Mouse (Mus musculus): ENCODE measurements around the gene Klf12.
"Not testable (repeated sequence)": the region's sequence is repeated elsewhere in the genome, so short reads cannot be mapped to it uniquely, and the experiment has no call there.

Klf12 gene

GRCm38 (mm10) chr14:99876791-99877578 is 407.5 kb downstream of the Klf12 start:
- no peak for DNase-seq (ENCODE audit: low spot score)

DNA sequence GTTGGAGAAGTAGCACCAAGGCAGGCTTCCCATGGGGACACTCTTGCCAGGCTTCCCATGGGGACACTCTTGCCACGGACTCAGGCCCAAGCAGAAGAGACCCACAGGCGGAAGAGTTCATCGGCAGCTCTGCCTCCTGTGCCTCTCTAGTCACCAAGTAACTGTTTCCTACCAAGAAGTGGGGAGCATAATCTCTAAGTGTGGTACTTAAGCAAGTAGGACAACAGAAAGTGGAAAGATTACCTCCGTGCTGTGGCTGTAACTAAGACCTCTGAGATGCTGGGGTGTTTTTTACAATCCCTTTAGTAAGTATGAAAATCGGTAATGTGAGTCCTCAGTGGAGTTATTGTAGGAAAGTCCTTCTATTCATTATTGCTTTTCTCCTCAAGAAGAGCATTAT is 410.8 kb downstream of the Klf12 start:
- no peak for DNase-seq (ENCODE audit: low spot score)

DNA sequence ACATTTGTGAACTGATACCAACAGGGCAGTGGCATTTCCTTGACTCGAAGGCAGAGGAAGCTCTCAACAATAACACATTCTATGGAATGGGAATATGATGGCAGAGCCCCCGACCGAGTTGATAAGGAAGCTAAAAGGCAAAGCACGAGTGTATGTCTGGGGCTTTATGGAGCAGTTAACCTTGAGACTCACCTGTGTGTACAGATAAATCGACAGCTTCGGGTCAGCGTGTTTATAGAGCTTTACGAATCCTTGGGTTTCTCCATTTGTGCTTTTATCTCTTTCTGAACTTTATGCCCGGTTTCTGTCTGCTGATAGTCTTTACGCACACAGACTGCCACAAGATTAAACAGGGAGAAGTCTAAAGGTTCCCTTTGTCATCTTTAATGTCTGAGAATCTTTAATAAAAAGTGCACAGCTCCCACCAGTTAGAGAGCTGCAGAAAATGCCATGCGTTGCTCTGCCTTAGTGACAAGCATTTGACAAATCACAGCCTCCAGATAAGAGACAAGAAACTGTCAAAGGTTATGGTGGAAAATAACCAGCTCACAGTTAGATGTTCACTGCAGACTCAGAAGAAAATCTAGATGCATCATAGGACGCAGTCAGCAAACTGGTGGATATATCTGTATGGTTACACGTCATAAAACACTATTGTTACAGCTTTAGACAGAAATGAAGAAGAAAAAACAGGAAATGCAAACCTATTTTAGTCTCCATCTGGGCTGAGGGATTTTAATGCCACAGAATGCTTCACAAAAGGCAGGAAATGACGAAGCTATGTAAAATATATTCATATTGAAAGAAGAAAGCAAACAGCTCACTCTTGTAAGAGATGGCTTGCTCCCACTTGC is 428.1 kb downstream of the Klf12 start:
- no peak for DNase-seq (ENCODE audit: low spot score)

DNA sequence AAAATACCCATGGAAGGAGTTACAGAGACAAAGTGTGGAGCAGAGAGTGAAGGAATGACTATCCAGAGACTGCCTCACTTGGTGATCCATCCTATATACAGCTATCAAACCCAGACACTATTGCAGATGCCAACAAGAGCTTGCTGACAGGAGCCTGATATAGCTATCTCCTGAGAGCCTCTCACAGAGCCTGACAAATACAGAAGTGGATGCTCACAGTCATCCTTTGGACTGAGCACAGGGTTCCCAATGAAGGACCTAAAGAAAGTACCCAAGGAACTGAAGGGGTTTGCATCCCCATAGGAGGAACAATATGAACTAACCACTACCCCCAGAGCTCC is 430.0 kb downstream of the Klf12 start:
- not testable (repeated sequence) for DNase-seq (ENCODE audit: low spot score)

DNA sequence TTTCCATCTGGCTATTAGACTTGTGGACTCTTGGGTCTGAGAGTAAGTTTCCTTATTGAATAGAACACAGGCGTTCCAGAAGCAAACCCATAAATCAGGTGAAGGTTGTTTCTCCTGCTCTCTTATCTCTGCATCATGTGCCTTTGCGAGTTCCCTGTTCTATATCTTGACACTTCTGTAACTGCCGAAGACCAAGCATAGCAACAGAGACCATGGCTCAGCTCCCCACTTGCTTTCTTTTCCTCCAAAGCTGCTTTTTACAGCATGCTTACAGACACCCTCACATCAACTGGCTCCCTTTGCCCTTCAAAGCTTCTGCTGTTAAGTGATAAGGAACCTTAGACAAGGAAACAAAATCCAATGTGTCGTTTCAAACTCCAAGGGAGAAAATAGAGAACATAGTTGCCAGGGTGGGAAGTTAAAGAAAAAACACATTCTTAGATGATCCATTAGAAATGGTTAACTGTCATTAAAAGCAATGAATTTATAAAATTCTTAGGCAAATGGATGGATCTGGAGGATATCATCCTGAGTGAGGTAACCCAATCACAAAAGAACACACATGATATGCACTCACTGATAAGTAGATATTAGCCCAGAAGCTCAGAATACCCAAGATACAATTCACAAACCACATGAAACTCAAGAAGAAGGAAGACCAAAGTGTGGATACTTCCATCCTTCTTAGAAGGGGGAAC is 430.6 kb downstream of the Klf12 start:
- DNase-seq (ENCODE audit: low spot score): not testable (repeated sequence)

DNA sequence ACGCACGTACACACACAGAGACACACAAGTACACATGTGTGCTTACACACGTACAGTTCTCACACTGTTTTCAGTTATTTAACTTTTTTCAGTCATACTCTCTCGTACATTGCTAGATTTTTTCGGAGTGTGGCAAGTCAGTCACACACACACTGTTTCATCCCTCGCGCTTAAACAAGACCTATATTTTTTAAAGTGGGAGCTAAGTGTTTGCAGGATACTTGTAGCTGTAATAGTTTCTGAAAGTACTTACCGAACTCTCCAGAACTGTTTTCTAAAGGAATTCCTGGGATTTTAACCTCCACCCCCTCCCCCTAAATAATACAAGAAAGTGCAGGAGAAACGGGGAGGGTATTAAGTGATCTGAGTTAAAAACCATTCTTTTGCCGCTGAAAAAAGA is 434.1 kb downstream of the Klf12 start:
- no peak for DNase-seq (ENCODE audit: low spot score)

- DNase-seq (ENCODE audit: low spot score): no peak
These were observed 437.0 kb downstream of the Klf12 start for GRCm38 (mm10) chr14:99847502-99847901.

GRCm38 (mm10) chr14:99826713-99827112 is 457.8 kb downstream of the Klf12 start:
- no peak for DNase-seq (ENCODE audit: low spot score)
